Mouse (Mus musculus): ENCODE results near the gene Cabp2.

DNA sequence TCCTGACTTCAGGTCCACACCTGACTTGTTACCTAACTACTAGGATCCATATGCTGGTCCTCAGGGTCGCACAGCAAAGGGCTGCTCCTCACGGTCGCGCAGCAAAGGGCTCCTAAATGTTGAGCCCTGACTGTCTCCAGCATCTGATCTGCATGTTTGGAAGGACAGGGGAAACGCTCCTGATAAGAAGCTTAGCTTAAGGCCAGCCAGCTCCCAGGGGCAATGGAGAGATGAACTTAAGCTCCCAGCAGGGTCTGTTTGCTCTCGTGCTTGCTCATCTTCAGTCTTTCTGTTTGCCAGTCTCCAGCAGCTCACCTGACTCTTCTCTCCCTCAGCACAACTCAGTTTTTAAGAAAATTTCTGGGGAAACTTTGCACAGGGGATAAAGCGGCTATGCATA is 48.7 kb upstream of the Cabp2 start:
- TF ChIP-seq POLR2A (IDR thresholded peaks at IDR 0.05; ENCODE audit: extremely low read depth, insufficient read depth, low read length) (no peak), CTCF (IDR thresholded peaks at IDR 0.05; ENCODE audit: low read depth, low read length) (no peak)

Data from liver, adult 2 months (tissue).